Mouse (Mus musculus) liver, adult 2 months (tissue): Measurements from ENCODE around the gene Ddt.

ENCODE experiments used
- CTCF ChIP-seq: fragments of 200-500 bp; IDR thresholded peaks from 2 replicates; pipeline ENCODE4 v1.5.1; 2011; ENCODE audit warnings: low read depth, low read length, control low read depth
- POLR2A ChIP-seq: fragments of 200-500 bp; IDR thresholded peaks from 2 replicates; pipeline ENCODE4 v1.6.1; 2011; ENCODE audit warnings: low read length, control low read depth; ENCODE audit not compliant: insufficient read depth; ENCODE audit errors: extremely low read depth

DNA sequence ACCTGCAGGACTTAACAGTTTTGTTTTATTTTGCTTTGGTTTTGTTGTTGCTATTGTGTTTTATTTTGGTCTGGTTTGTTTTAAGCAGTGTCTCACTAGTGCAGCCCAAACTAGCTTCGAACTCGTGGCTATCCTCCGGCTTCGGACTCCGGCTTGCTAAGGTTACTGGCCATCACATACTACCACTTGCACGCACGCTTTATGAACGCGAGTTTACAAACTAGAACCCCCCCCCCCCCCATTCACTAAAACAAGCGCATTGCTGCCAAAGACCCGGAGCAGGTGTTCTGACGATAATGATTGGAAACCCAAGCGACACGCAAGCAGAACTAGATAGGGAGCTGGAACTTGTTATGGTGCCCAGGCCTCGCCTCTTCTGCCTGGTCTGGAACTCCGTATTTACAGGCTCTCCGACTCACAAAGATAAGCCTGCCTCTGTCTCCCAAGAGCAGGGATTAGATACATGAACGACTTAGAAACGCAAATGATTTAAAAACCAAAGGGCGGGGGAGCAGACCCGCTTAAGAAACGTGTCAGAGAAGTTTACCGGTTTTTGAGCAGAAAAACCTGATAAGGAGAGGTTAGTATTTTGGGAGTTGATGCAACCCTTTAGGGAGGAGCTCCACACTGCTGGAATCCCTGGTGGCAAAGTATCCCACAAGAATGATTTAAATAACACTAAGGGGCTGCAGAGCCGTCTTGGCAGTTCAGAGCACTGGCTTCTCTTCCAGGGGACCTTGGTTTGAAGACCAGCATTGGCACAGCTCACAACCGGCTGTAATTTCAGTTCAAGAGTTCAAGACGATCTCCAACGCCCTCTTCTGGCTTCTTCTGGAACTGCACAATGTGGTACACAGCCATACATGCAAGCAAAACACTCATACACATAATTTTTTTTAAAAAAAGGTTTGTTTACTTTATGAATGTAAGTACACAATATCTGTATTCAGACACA lies 8.4 kb downstream of the Ddt start:
- TF ChIP-seq CTCF (peak; percentile 61), POLR2A (no peak)
